Mouse (Mus musculus): ENCODE measurements around the gene Got2.

DNA sequence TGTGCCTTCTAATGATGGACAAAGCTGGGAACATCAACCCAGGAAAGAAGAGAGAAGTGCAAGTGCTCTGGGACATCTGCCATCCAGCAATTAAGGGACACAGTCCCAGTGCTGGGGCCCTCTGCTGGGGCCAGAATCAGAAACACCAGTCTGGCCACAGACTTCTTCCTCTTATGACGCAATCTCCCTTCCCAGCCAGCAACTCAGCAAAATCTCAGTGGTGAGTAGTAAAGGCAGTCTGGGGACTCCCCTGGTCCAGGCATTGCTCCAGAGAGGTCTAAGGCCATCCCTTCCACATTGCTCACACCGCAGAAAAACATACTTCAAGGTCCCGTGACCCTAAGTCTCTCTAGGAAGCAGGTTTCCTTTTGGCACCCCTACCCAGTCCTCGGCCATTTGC lies 36.1 kb downstream of the Got2 start:
- TF ChIP-seq CTCF (IDR thresholded peaks at IDR 0.05), result peak; percentile 46
- TF ChIP-seq EP300 (IDR thresholded peaks at IDR 0.05), result no peak

Measured in lung, postnatal 0 days (tissue).